Mouse (Mus musculus) right cerebral cortex, postnatal 10 days (tissue): ENCODE data around the gene Klhl36.

Source experiments
- DNase-seq, 2 experiments: peaks; one replicate each; pipeline ENCODE4 v3.0.0; 2021; ENCODE audit warnings: low spot score in 2 of 2

The Klhl36 gene

GRCm38 (mm10) chr8:119861706-119862389 lies at the start of gene Klhl36:
Gene Klhl36, plus strand, starts transcription at chr8:119862266.
- peak; percentile 96 to 97 for DNase-seq

GRCm38 (mm10) chr8:119812650-119813431 lies 49.2 kb upstream of the Klhl36 start:
- DNase-seq, result peak in 1 of 2 experiments; percentile 65

GRCm38 (mm10) chr8:119816219-119816618 lies 45.8 kb upstream of the Klhl36 start:
- DNase-seq, result no peak

- no peak for DNase-seq
These were observed 44.6 kb upstream of the Klhl36 start for GRCm38 (mm10) chr8:119817446-119817845.

GRCm38 (mm10) chr8:119819316-119819715 lies 42.8 kb upstream of the Klhl36 start:
- DNase-seq, result no peak

GRCm38 (mm10) chr8:119819976-119820375 lies 42.1 kb upstream of the Klhl36 start:
- DNase-seq, result no peak

GRCm38 (mm10) chr8:119821691-119822090 lies 40.4 kb upstream of the Klhl36 start:
- no peak for DNase-seq

GRCm38 (mm10) chr8:119823278-119823677 lies 38.8 kb upstream of the Klhl36 start:
- DNase-seq, result no peak

GRCm38 (mm10) chr8:119824100-119824499 lies 38.0 kb upstream of the Klhl36 start:
- peak; percentile 79 to 87 for DNase-seq

- peak; percentile 68 to 82 for DNase-seq
These were observed 37.2 kb upstream of the Klhl36 start for GRCm38 (mm10) chr8:119824809-119825273.

GRCm38 (mm10) chr8:119825950-119826730 lies 35.9 kb upstream of the Klhl36 start:
- no peak for DNase-seq

- DNase-seq, result no peak
These were observed 35.1 kb upstream of the Klhl36 start for GRCm38 (mm10) chr8:119826982-119827381.

- DNase-seq, result no peak
These were observed 34.3 kb upstream of the Klhl36 start for GRCm38 (mm10) chr8:119827721-119828153.

GRCm38 (mm10) chr8:119829015-119829414 lies 33.1 kb upstream of the Klhl36 start:
- no peak for DNase-seq

- no peak for DNase-seq
These were observed 32.6 kb upstream of the Klhl36 start for GRCm38 (mm10) chr8:119829420-119829819.

GRCm38 (mm10) chr8:119829870-119830580 lies 32.0 kb upstream of the Klhl36 start:
- peak in 1 of 2 experiments; percentile 25 for DNase-seq

- peak in 1 of 2 experiments; percentile 39 for DNase-seq
These were observed 31.5 kb upstream of the Klhl36 start for GRCm38 (mm10) chr8:119830589-119830988.

GRCm38 (mm10) chr8:119831336-119831995 lies 30.6 kb upstream of the Klhl36 start:
- DNase-seq, result peak; percentile 76 to 78

GRCm38 (mm10) chr8:119832101-119832617 lies 29.9 kb upstream of the Klhl36 start:
- DNase-seq, result peak in 1 of 2 experiments; percentile 22

- no peak for DNase-seq
These were observed 29.1 kb upstream of the Klhl36 start for GRCm38 (mm10) chr8:119832931-119833330.

- no peak for DNase-seq
These were observed 27.4 kb upstream of the Klhl36 start for GRCm38 (mm10) chr8:119834676-119835075.
